Mouse (Mus musculus) forebrain, embryonic 13.5 days (tissue): ENCODE measurements around the gene Grip2. TPM values are rescaled to one million over a fixed set of nuclear protein-coding genes. Genes with fewer than 3 reads are reported as not detected.
A peak's percentile ranks its signal among the peaks of the same experiment; 100 is the strongest.

Source experiments
- ATAC-seq: fragments of 200-750 bp; cut with Nextera tagmentation; 2 replicates; pipeline ENCODE4 v1.8.0; 2017
- H3K27ac ChIP-seq: fragments of 300-500 bp; sonication (generic); 2 replicates; pipeline ENCODE4 v1.5.1; 2015; ENCODE audit warnings: inconsistent platforms, mild to moderate bottlenecking, moderate library complexity
- H3K27me3 ChIP-seq: fragments of 300-500 bp; sonication (generic); 2 replicates; pipeline ENCODE4 v1.6.1; 2015; ENCODE audit warnings: mild to moderate bottlenecking, inconsistent platforms
- H3K36me3 ChIP-seq: fragments of 300-500 bp; sonication (generic); 2 replicates; pipeline ENCODE4 v1.6.1; 2015; ENCODE audit warnings: mild to moderate bottlenecking, inconsistent platforms; ENCODE audit not compliant: poor library complexity, severe bottlenecking
- H3K4me1 ChIP-seq: fragments of 300-500 bp; sonication (generic); 2 replicates; pipeline ENCODE4 v1.6.1; 2015; ENCODE audit warnings: inconsistent platforms
- H3K4me2 ChIP-seq: fragments of 300-500 bp; sonication (generic); 2 replicates; pipeline ENCODE4 v1.6.1; 2015; ENCODE audit warnings: inconsistent platforms, mild to moderate bottlenecking, moderate library complexity
- H3K4me3 ChIP-seq: fragments of 300-500 bp; sonication (generic); 2 replicates; pipeline ENCODE4 v1.5.1; 2015; ENCODE audit warnings: mild to moderate bottlenecking, inconsistent platforms
- H3K9ac ChIP-seq: fragments of 300-500 bp; sonication (generic); 2 replicates; pipeline ENCODE4 v1.6.1; 2015; ENCODE audit warnings: mild to moderate bottlenecking, inconsistent platforms
- H3K9me3 ChIP-seq: fragments of 300-500 bp; sonication (generic); replicated peaks from 2 replicates; pipeline ENCODE4 v1.6.1; 2016; ENCODE audit warnings: inconsistent platforms
- WGBS: fragments of 180-500 bp; shearing (Covaris S2); methylation state at CpG from one replicate; pipeline ENCODE4 v1.1.7; 2015; 5-methylcytosine and 5-hydroxymethylcytosine counted together
- polyA plus RNA-seq: library from polyadenylated mRNA; unstranded; fragments of >200 nt; fragmentation: Nextera tagmentation; extraction: Ambion mirVana; gene quantifications from 2 replicates; pipeline ENCODE4 v1.2.1, GENCODE M21; 2015

Gene Grip2
- polyA plus RNA-seq, 1 experiment from 2014 or later, result 2.2 TPM

GRCm38 (mm10) chr6:91712097-91712854 lies 114.8 kb downstream of the Grip2 start:
- Histone ChIP-seq H3K4me1 (peaks cover 54% of the 10 kb centered on the region), H3K36me3 (peaks cover 24% of the 10 kb centered on the region), H3K4me3 (no peak overlapping the region), H3K9ac (peak overlapping the region; percentile 45; the same call in 1 of the 2 replicates), H3K9me3 (no peaks in the 10 kb centered on the region), H3K27ac (peak overlapping the region; percentile 84), H3K27me3 (no peaks in the 10 kb centered on the region), H3K4me2 (no peak overlapping the region)
- WGBS, result 35% methylated on average over 4 of the region's 4 CpGs
- ATAC-seq, result no peak

Other genes with a start within 250 kb of the Grip2 start
- 68.2 and 73.1 TPM in 2 replicates for gene Slc6a6, start 143.2 kb downstream of the Grip2 start, polyA plus RNA-seq
- 48.7 and 60.7 TPM in 2 replicates for gene Ccdc174, start 50.8 kb upstream of the Grip2 start, polyA plus RNA-seq
- gene 4930590J08Rik, start 75.6 kb upstream of the Grip2 start, polyA plus RNA-seq, result 0.62 and 1.4 TPM in 2 replicates
- 5.2 and 6.0 TPM in 2 replicates for gene Fgd5, start 151.6 kb upstream of the Grip2 start, polyA plus RNA-seq